Mouse (Mus musculus) thymus, adult 2 months (tissue): Measurements from ENCODE around the gene Prkag2. TPM values are rescaled to one million over a fixed set of nuclear protein-coding genes. Genes with fewer than 3 reads are reported as not detected.

Experiments
- DNase-seq: peaks from one replicate; pipeline ENCODE4 v3.0.0; 2021
- H3K27ac ChIP-seq: fragments of 200-500 bp; 2 replicates; pipeline ENCODE4 v1.5.1; 2012; ENCODE audit warnings: low read length, control low read depth; ENCODE audit not compliant: control insufficient read depth, insufficient read depth
- H3K27me3 ChIP-seq: fragments of 200-500 bp; 2 replicates; pipeline ENCODE4 v1.6.1; 2012; ENCODE audit warnings: mild to moderate bottlenecking, low read length, moderate library complexity, mixed read lengths; ENCODE audit not compliant: control insufficient read depth, insufficient read depth
- H3K36me3 ChIP-seq: fragments of 200-500 bp; 2 replicates; pipeline ENCODE4 v1.6.1; 2012; ENCODE audit warnings: mild to moderate bottlenecking, low read length, moderate library complexity; ENCODE audit not compliant: control insufficient read depth, insufficient read depth
- H3K4me1 ChIP-seq: fragments of 200-500 bp; replicated peaks from 2 replicates; pipeline ENCODE4 v1.6.1; 2012; ENCODE audit warnings: low read length; ENCODE audit not compliant: control insufficient read depth, insufficient read depth
- H3K4me3 ChIP-seq: fragments of 200-500 bp; 2 replicates; pipeline ENCODE4 v1.5.1; 2012; ENCODE audit warnings: mild to moderate bottlenecking, low read length, control low read depth, moderate library complexity; ENCODE audit not compliant: control insufficient read depth, insufficient read depth
- CTCF ChIP-seq: fragments of 200-500 bp; IDR thresholded peaks from 2 replicates; pipeline ENCODE4 v1.5.1; 2012; ENCODE audit warnings: mild to moderate bottlenecking, control low read depth, low read length, moderate library complexity, borderline replicate concordance; ENCODE audit not compliant: control insufficient read depth, poor library complexity, insufficient read depth; ENCODE audit errors: extremely low read depth
- POLR2A ChIP-seq: fragments of 200-500 bp; IDR thresholded peaks from 2 replicates; pipeline ENCODE4 v1.6.1; 2012; ENCODE audit warnings: mild to moderate bottlenecking, low read length, control low read depth, moderate library complexity; ENCODE audit not compliant: control insufficient read depth, poor library complexity, insufficient read depth; ENCODE audit errors: extremely low read depth
- WGBS: fragments of 180-500 bp; shearing (Covaris S2); methylation state at CpG from one replicate; pipeline ENCODE4 v1.1.7; 2018; 5-methylcytosine and 5-hydroxymethylcytosine counted together
- polyA plus RNA-seq: library from polyadenylated mRNA; depleted of rRNA; stranded (reverse); fragments of >200 nt; gene quantifications from 2 replicates; pipeline ENCODE4 v1.2.3, GENCODE M21; 2012

The Prkag2 gene
- polyA plus RNA-seq, 1 experiment = 23.5 TPM

- Histone ChIP-seq H3K4me3 (no peak overlapping the region), H3K4me1 (no peaks in the 10 kb centered on the region), H3K27ac (no peak overlapping the region), H3K36me3 (peaks cover 12% of the 10 kb centered on the region; the same call in 1 of the 2 replicates), H3K27me3 (no peaks in the 10 kb centered on the region)
- WGBS = 93% methylated on average over 4 of the region's 4 CpGs
- TF ChIP-seq POLR2A = no peak
- TF ChIP-seq CTCF = no peak
- DNase-seq = no peak
Observed at GRCm38 (mm10) chr5:24878713-24879112, 221.7 kb downstream of the Prkag2 start.

- no peak for TF ChIP-seq POLR2A
- TF ChIP-seq CTCF = no peak
- Histone ChIP-seq H3K4me1 (no peaks in the 10 kb centered on the region), H3K27ac (no peak overlapping the region), H3K36me3 (peaks cover 12% of the 10 kb centered on the region; the same call in 1 of the 2 replicates), H3K4me3 (no peak overlapping the region), H3K27me3 (no peaks in the 10 kb centered on the region)
- WGBS = 96% methylated on average over 11 of the region's 11 CpGs
- DNase-seq = no peak
Observed at GRCm38 (mm10) chr5:24877836-24878624, 222.4 kb downstream of the Prkag2 start.

GRCm38 (mm10) chr5:24876653-24877052, 223.8 kb downstream of the Prkag2 start:
- WGBS = 97% methylated on average over 9 of the region's 9 CpGs
- H3K4me3 ChIP-seq = no peak overlapping the region
- no peak for TF ChIP-seq CTCF
- no peak for TF ChIP-seq POLR2A
- H3K36me3 ChIP-seq = peaks cover 12% of the 10 kb centered on the region; the same call in 1 of the 2 replicates
- no peaks in the 10 kb centered on the region for H3K27me3 ChIP-seq
- H3K27ac ChIP-seq = no peak overlapping the region
- no peaks in the 10 kb centered on the region for H3K4me1 ChIP-seq
- no peak for DNase-seq

GRCm38 (mm10) chr5:24874111-24874510, 226.3 kb downstream of the Prkag2 start:
- H3K36me3 ChIP-seq = peaks cover 12% of the 10 kb centered on the region; the same call in 1 of the 2 replicates
- no peak for DNase-seq
- TF ChIP-seq CTCF (no peak), POLR2A (no peak)

GRCm38 (mm10) chr5:24873221-24873620, 227.2 kb downstream of the Prkag2 start:
- no peaks in the 10 kb centered on the region for H3K4me1 ChIP-seq
- no peak overlapping the region for H3K27ac ChIP-seq
- H3K4me3 ChIP-seq = no peak overlapping the region
- 83% methylated on average over 6 of the region's 6 CpGs for WGBS
- DNase-seq = no peak
- no peaks in the 10 kb centered on the region for H3K27me3 ChIP-seq
- no peak for TF ChIP-seq POLR2A
- no peak for TF ChIP-seq CTCF
- peaks cover 6% of the 10 kb centered on the region; the same call in 1 of the 2 replicates for H3K36me3 ChIP-seq

More at GRCm38 (mm10) chr5:24874111-24874510, 226.3 kb downstream of the Prkag2 start:
- 96% methylated on average over 4 of the region's 4 CpGs for WGBS
- no peak overlapping the region for H3K4me3 ChIP-seq
- H3K27me3 ChIP-seq = no peaks in the 10 kb centered on the region
- H3K27ac ChIP-seq = no peak overlapping the region
- H3K4me1 ChIP-seq = no peaks in the 10 kb centered on the region

GRCm38 (mm10) chr5:24871276-24871675, 229.2 kb downstream of the Prkag2 start:
- Histone ChIP-seq H3K4me1 (no peaks in the 10 kb centered on the region), H3K27me3 (no peaks in the 10 kb centered on the region), H3K36me3 (no peaks in the 10 kb centered on the region; the same call in 1 of the 2 replicates), H3K4me3 (no peak overlapping the region), H3K27ac (no peak overlapping the region)
- WGBS = 96% methylated on average over 12 of the region's 12 CpGs
- TF ChIP-seq POLR2A (no peak), CTCF (no peak)
- DNase-seq = no peak
